Mouse (Mus musculus) kidney, postnatal 25 days (tissue): ENCODE measurements at regions not wholly inside any gene's neighbourhood (a gene's known extent, or its start where the extent isn't known, plus 50 kb on each side); places are given as distances from the start of the nearest gene placed in this dataset.

ENCODE experiments used
- DNase-seq, 2 experiments: peaks; one replicate each; pipeline ENCODE4 v3.0.0; 2021; ENCODE audit warnings: mixed read lengths in 2 of 2

DNA sequence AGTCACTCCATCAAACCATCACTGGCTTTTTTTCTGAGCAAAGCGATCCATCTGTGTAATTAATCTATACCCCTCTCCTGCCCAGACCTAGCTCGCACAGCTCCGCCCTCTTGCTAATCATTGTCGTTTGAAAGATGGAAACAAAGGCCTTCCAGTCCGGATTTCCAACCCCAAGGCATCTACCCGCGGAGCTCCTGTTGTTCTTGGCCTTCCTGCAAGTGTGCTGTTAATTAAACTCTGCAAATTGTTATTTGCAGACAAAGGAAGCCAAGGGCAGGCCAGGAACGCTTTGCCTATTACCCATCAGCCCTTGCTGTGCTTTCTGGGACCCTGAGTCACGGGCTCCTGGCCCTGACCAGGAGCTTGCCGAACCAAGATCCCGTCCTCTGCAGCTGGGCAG, 522.0 kb upstream of the Gm19410 start:
- DNase-seq: no peak

DNA sequence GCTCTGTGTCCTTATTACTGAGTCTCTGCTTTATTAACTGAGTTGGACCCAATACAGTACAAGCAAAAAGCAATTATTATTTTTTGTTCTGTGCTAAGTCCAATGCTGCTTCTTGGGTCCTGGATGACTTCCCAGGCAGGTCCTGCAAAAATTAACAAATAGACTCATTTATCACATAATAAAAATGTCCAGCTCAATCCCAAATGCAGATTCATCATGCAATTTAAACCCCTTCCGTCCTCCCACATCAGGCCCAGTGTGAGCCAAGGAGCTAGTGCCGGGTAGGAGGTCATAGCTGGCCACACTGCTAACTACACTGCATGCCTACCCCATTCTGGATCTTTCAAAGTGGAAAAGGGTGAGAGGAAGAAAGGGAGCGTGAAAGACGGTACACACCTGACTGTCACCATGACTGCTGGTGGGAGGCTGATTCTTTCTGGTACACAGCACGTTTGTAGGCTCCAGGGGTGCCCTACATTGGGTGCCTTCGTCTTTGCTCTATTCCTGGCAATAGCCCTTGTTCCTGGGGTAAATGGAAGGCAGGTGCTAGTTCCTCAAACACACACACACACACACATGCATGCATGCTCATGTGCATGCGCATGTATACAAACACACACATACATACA, 515.7 kb upstream of the Gm19410 start:
- no peak for DNase-seq

DNA sequence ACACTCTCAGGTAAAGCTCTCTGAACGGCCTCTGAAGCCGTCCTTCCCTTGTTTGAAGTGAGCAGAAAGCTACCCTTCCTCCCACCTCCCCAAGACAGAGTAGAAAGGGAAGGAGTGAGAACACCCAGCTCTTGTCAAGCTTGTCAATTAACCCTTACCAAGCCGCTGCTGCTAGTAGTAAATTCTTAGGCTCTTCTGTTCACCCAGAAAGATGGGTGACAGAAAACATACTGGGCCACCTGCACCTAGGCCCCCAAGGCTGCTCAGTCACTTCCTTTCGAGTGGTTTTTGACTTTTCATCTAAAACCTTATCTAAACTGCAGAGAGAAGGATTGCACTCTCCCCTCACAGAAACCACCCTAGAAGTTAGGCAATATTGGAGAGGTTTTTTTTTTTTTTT, 514.9 kb upstream of the Gm19410 start:
- DNase-seq: no peak

DNA sequence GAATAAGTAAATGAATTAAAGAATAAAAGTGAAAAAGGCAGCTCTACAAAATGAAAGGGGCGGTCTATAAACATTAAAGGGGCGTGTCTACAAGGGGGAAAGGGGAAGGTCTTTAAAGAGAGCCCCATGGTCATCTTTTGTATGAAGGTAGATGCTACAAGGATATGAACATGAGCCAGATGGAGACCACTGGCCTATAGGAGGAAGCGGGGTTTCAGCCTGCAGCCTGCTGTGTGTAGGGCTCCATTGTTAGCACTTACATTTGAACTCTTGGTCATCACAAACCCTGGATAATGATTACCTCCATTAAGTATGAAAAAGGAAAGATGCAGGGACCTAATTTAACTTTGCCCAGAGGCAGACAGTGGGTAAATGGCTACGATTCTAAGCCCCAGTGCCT, 511.6 kb upstream of the Gm19410 start:
- DNase-seq: no peak

DNA sequence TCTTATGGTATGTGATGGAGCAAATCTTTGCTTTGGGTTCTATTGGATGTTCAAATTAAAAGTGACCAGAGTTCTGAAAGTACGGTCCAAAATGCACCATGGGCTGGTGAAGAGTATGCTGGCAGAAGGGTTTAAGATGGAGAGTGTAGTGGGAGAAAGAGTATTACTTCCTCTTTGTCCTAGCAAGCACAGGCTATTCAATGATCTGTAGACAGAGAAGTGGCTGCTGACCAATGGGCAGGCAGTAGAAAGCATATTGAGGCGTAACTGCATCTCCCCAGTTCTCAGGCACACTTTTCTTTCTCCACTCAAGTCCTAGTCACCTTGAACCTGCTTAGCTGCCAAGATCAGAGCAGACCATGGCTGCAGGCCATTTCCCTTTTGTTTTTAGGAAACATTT, 510.3 kb upstream of the Gm19410 start:
- no peak for DNase-seq

DNA sequence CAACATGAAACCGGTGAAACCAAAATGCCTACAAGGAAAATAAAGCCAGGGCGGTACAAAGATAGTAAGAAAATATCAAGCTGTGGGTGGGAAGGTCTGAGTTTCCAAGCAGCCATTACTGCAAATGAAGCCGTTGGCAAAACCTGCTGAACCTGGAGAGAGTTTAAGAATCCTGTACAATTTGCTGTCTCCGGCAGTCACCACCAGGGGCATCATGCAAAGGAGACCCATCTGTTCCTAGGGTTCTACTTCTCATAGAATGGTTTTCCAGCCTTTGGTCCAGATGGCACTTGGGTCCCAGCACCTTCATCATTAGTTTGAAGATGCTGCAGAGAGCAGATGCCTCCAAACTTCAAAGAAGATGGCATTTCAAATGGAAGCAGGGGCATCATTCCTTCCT, 508.6 kb upstream of the Gm19410 start:
- peak in 1 of 2 experiments; percentile 13 for DNase-seq

DNA sequence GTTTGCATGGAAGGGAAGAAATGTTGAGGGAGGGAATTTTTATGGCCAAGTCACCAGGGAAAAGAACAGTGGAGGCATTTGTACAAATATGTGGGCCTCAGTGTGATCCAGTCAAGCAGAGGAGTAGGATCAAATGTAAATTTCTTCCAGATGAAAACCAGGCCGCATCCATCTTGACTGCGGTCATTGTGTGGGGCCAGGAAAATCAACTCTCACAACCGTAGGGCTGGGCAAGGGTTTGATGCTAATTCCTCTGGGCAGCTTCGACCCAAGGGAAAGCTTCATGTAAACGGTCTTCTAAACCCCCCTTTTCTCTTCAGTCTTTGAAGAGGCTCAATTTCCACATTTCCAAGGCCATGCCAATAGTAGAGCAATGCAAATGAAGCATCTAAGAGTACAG, 497.4 kb upstream of the Gm19410 start:
- DNase-seq: no peak

DNA sequence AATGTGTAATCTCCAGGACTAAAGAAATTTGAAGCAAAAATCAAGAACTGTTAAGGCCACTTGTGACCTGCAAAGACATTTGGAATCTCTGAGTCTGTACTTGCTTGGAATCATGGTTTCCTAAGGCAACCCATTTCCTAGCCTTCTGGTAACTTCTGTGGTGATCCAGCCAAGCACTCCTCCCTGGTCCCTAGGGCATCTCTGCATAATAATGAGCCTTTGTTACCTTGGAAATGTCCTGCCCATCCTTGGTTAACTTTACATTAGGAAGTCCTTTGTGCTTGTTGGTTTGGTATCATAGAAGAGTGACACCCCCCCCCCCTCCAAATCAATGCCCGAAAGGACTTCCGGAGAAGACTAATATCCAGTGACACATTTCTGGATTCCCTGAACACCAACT, 496.6 kb upstream of the Gm19410 start:
- no peak for DNase-seq

DNA sequence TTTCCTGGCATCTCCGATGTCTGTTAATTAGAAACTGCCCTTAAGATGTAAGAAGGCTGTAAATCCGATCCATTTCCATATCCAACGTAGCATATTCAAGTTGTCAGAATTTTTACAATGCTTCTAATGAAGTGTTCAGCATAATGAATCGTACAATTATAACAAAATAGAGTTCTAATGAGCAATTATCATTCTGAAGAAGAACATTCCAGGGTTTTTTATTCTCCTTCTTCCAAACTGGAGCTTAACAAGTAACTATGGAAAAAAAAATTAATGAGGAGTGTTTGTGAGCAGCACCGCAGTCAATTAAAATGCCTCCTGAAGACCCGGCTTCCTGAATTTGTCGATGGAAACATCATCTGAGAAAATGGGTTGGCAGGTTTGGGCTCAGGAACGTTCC, 489.6 kb upstream of the Gm19410 start:
- DNase-seq: no peak

DNA sequence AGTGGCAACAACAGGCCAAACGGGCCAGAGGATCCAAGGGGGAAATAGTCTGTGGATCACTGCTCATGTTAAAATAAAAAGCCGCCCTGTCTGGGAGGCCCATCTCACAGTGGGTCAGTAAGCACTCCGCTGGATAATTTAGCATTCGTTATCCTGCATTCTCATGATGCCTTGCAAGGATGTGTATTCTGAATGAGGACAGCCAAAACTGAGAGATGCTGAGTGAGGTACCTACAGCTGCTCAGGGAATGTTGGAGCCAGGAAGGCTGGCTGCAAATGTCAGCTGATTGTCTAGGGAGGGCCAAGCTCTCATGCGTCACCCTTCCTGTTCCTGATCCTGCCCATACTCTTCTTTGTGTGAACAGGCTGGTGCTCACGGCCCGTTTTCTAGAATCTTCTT, 489.1 kb upstream of the Gm19410 start:
- DNase-seq: no peak

DNA sequence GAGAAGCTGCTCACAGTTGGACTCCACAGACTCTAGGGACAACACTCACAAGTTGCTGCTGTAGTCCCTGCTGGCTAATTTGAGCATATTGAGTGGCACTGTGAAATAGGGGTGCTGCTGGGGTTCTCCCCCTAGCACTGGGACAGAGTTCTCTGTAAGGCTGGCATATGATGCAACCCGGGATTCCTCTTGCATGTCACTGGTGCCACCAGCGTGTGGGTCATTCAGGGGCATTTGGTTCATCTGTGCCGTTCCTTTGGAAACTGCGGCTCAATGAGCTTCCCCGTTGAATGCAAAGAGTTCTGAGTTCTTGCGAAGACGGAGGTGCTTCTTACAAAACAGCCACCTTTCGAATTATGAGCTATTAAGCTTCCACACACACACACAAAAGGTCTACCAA, 486.6 kb upstream of the Gm19410 start:
- DNase-seq: no peak

DNA sequence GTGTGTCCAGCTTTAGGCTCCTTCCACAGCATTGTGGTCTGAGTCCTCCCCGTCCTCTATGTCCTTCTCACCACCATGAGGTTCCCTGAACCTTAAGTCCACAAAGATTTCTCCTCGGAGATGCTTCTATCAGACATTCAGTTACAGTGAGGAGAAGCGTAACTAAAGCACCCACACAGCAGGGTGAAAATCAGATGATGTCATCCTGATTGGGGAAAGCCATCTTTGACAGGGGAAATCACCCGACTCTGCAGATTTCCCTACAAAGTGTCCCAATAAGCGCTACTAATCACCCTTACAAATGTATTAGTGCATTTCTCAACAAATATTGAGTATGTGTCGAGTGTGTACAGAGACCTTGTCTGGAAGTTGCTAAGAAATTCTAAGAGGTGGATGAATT, 484.8 kb upstream of the Gm19410 start:
- no peak for DNase-seq

DNA sequence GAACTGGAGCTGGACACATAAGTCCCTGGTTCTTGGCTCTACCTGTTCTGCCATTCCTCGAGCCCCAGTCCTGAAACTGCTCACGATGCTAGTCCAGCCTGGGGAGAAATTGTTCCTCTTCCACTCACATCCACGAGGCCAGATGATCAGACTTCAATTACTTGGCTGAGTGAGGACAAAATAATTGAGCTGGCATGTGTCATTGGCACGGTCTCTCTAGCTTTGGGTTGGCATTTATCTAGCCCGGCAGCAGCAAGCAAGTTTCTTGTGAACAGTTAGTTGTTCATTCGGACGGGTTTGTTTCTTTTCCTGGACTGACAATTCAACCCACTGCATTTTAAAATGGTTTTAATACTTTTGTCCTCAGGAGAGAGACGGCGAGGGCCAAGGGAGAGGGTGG, 482.2 kb upstream of the Gm19410 start:
- no peak for DNase-seq

DNA sequence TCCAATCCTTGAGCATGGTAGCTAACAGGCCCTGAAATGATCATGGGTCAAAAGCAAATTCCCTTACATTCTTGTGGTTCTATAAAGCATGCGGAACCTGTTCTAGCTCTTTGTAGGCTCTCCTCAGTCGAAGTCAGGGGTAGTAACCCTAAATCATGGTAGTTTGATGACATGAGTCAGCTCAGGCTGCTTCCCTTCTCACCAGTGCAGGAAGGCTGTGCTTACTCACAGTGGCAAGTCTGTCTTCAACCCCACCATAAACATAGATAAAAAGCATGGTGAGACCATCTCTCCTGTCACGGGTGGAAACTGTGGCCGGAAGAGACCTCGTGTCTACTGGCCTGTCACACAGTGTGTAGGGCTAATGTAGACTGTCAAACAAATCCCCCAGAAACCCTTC, 476.6 kb upstream of the Gm19410 start:
- DNase-seq: no peak

DNA sequence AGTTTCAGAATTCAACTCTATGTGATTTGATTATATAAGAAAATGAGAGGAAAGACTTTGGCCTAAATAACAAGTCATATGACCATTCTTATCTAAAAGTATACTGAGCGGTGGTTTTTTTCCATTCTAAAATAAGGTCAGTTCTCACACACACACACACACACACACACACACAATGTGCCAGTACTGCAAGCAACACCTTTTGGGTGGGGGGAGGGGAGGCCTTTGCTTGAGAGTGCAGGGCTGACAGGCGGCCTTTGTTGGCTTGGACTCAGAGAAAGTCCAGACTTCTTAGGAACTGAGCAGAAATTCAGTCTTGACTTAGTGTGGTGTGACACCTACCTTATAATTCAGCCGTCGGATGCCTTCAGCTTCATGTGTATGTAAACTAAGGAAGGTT, 475.6 kb upstream of the Gm19410 start:
- DNase-seq: no peak

DNA sequence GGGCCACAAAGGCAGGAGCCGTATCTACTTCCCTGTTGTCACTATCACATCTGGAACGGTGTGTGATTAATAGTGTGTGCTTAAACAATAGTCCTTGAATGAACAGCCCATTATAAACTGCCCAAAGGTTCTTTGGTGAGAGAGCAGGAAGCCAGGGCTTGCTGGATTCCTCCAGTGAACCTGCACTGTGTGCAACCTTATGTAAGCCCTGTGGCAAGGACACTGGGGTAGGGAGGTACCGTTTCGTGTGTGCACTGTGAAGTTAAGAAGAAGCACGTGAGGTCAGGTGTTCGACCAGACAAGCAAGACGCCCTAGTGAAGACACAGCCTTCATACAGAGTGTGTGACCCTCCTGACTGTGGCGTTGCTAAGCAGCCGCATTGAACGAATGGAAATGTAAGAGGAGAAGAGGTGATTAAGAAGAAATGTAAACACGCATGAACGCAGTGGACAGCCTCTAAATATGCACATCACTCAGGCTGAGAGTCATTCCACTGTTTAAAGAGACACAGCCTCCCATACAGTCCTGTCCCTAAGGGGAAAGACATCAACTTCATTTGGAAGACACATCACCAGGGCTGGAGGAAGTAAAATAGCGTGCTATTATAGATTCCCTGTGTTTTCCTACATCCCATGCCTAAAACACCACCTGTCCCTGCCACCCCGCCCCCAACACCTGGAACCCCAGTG, 472.0 kb upstream of the Gm19410 start:
- DNase-seq: peak in 1 of 2 experiments; percentile 51

DNA sequence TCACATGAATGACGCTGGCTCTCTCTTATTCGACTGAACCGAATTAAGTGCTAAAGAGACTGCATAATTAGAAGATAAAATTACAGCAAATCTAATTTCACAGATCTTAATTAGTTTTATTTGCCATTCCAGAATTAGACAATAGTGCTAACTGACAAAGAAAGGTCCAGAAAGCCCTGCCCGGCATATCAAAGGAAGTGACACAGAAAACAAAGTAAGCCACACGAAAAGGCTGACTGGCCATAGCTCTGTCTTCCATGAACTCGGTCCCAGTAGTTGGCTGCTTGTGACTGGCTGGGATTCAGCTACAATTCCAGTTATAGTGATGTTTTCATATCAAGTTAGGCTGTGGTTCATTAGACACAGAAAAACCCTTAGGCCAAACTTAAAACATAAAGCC, 468.7 kb upstream of the Gm19410 start:
- no peak for DNase-seq

DNA sequence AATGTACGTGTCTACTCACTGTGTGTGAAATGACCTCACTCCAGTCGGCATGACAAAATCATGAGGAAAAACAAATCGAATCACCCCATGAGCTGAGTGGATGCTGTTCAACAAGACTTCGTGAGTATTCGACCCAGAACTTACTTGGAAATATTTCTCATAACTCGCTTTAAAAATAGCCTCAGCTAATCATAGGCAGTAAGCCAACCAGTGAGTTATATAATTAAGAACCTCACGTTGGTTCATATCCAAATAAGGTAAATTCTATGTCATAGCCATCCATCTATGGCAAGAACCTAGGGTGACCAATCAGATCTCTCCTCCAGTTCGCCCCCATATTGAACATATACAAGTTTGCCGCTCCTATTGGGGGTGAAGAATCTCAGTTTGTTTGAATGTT, 466.5 kb upstream of the Gm19410 start:
- DNase-seq: no peak

DNA sequence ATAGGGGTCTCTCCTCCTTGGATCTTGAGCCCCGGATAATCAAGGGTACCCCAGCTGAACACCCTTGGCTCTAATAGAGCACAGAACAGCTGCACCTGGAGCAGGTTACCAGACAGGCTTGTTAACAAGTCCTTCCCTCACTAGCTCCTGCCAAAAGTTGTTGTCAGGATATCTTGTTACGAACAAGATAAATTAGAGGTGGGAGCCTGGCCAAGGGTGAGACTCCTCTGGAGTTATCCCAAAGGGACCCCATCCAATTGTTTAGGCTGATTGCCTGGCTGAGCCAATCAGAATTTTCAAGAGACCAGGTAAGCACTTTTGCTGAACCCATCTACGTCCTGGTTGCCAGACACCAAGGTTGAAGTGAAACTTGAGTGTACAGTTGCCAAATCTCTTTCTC, 465.2 kb upstream of the Gm19410 start:
- no peak for DNase-seq

DNA sequence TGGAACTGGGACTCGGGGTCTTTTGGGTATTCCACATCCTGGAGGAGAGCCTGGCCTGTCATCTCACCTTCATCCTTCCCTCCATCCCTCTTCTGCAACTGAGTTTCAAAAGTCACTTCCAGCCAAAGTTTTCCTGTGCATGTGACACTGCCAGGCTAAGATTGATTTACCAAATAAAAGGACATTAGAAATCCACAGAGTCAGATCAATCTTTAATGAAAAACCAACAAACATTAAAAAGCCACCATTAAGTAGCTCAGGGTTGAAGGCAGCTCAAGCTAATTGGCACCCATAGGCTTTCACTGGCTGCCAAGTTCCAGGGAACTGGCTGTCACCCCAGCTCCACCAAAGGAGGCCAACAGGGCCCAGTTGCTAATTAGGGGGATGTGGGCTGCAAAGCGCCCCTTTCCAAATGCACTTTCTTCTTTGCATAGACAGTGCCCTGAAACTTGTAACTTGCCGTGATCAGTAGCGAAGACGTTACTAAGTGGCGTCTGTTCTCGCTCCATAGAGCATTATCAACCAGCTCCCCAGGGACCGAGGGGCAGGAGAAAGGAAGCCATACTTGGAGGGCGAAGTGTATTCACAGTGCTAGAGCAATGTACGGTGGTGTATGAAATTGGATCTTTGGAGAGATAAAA, 464.6 kb upstream of the Gm19410 start:
- DNase-seq: peak in 1 of 2 experiments; percentile 42

DNA sequence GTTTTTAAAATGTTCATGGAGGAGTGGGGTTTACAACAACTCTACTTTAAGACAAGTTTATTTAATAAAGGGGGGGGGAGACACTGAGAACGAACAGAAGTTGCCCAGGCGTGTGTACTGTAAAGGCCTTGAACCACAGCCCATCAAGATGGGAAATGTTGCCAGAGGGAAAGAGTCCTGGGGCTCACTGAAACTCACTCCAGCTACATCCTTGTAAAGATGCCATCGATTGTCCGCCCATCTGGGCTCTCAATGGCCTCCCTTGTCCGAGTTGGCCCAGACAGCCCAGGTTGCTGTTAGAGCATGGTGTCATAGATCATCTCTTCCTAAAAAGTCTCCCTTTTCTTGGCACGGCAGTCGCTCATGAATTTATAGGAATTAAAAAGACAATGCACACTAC, 462.7 kb upstream of the Gm19410 start:
- DNase-seq: no peak

DNA sequence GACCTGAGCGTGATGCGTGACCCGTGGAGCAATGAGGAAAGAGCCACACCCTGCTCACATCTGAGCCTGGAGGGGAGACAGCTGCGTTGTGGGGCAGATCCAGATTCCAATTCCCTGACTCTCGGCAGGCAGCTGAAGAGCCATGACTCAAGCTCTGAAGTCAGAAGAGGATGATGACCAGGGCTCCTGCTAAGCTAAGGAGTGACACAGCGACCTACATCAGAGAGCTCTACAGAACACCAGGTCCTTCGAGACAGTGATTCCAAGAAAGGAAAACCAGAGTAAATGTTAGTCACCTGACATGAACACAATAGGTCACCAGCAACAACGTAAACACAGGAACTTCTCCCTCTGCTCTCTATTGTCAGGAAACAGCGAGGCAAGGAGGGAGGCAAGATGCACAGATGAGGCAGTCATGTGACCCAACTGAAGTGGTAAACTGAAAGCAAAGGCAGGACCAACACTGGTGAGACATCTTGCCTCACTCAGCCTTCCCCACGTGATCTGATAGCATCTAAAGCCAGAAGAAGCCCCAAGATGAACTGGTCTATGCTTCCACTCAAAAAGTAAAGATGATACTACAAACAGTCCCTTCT, 444.2 kb upstream of the Gm19410 start:
- DNase-seq: no peak

DNA sequence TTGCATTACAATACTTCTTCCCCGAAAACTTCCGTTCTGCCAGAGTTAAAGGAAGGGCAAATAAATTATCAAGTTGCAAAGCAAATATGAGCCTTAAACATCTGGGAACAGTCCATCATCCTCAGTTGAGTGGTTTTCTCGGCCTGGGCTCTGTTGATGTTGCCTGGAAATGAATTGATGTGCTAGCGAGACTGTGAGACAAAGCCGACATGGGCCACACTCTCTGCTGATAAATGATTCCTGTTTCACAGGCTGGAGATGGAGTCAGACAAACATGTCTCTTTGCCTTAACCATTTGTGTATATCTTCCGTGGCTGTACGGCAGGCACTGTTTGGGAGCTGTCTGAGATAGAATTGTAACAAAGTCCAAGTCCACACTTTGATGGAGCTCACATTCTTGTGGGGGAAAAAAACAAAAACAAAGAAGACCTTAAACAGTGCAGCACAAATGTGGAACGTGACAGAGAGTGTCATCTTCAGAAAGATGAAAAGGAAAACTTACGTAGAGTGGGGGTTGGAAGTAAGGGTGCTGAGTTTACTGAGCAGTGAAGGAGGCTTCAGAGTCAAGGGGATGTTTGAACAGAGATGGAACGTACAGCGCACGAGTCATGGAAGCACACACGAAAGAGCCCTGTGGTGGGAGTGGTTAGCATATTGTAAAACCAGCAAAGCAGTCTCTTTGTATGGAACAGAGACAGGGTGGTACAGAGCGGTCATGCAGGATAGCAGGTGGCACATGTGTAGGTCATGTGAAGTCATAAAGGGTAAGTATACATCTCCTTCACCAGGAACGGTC, 442.2 kb upstream of the Gm19410 start:
- DNase-seq: no peak
